Mouse (Mus musculus) induced T-regulatory cell, adult 2 months (primary cell): Measurements from ENCODE around the gene Olfr896-ps1.

Experiments
- DNase-seq: peaks from one replicate; pipeline ENCODE4 v3.0.0-alpha.2; 2012; ENCODE audit warnings: low read depth

Olfr896-ps1 gene

DNA sequence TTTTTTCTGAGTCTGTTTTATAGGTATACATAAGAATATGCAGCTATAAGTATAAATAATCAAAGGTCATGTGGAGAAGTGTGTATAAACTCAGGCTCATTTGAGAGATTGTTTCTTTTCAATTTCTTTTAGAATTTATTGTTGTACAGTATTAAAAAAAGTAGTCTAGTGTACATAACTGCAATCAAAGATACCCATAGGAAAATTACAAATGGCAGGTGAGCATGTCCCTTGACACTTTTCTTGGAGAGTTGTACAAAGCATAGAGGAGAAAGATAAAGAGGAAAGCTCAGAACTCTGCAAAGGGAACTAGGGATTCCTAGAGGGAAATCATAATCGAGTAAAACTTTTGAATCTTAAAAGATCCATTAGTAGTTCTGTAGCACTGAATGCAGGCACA is at the start of gene Olfr896-ps1:
Gene Olfr896-ps1, plus strand, starts transcription at position 301 of the 400 bp plus-strand sequence.
- no peak for DNase-seq

DNA sequence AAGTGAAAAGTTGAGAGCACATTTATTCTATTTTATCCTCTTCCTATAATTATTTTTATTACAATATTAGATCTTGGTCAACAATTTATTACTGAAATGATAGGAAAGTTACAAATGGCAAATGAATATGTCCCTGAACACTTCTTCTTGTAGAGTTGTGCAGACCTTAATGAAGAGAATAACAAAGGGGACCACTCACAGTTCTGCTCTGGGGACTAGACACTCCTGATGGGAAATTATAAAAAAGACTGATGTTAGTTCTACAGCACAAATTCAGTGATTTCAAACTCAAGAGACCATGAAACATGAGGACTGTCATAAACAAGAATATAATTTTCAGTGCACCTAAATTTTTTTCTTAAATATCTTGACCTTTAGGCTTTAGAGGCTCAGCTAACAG is 38.4 kb upstream of the Olfr896-ps1 start, which contains the start of gene Olfr143:
Gene Olfr143, plus strand, starts transcription at position 301 of the 400 bp plus-strand sequence.
- no peak for DNase-seq

DNA sequence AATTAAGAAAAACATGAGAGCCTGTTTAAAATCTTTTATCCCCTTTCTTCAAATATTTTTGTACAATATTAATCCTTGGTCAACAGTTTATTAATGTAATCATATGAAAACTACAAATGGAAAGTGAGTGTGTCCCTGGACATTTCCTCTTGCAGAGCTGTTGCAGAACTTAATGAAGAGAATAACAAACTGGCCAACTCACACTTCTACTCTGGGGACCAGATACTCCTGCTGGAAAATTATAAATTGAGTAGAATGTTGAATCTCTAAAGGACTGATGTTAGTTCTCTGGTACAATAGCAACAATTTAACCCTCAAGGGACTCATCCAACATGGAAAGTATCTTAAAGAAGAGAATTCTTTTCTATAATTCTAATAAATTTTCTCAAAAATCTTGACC is 23.4 kb upstream of the Olfr896-ps1 start, which contains the start of gene Olfr895:
Gene Olfr895, plus strand, starts transcription at position 301 of the 400 bp plus-strand sequence.
- DNase-seq: no peak

DNA sequence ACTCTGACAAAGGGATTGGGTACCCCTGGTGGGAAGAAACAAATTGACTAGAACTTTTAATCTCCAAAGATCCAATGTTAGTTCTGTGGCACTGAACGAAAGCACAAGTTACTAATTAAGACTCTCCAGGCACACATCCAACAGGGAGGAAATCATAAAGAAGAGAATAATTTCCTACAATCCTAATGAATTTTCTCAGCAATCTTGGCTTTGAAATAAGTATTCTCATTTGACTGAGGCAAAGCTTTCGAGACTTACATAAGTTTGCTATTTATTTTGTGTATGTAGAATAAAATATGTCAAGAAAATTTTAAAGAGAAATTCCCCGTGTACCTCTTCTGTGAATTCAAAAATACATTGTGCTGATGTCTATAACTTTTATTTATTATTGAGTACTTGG is 37.9 kb downstream of the Olfr896-ps1 start, which contains the start of gene Olfr25:
Gene Olfr25, plus strand, starts transcription at position 301 of the 400 bp plus-strand sequence.
- no peak for DNase-seq
